Mouse (Mus musculus): ENCODE measurements around the gene Sergef. TPM values are rescaled to one million over a fixed set of nuclear protein-coding genes. Genes with fewer than 3 reads are reported as not detected.

Gene Sergef
- polyA plus RNA-seq, 1 experiment from 2014 or later, result 23.4 TPM

DNA sequence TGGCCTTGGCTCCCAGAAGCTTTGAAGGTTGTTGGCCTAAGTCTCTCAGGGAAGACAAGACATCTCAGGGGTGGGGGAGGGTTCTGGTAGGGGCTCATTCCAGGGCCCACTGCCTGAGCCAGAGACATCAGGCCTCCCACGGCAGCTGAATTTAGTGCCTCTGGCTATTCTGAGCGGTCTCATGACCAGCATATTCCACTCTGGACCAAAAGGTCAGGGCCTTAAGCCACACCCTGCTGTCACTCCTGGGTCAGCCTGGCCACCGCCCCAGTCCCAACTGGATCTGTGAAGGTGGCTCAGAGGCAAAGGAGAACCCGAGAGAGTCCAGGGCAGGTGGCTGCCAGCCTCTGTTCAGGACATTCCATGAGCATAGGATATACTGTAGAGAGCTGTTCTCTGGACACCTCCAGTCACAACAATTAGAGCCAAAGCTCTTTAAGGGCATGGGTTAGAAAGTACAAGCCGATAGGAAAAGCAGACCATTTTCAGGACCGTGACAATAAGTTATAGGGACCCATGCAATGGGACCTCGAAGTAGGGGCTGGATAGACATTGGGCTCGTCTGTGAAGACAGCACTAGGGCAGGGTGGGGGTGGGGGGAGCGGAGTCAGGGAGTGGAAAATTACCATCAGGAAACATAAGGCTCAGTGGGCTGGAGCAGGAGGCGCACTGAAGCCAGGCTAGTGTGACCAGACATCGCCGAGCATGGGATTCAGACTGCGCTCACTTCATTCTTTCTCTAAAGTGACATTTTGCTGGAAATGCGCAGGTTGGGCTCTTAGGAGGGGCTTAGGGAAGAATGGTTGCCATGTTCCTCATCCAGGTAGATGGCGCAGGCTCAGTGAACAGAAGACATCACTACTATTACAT, 235.8 kb downstream of the Sergef start:
- peaks cover 11% of the 10 kb centered on the region; the same call in 1 of the 2 replicates for H3K4me1 ChIP-seq (ENCODE audit: control insufficient read depth, insufficient read depth, low read length)
- no peak overlapping the region for H3K4me3 ChIP-seq (ENCODE audit: low read depth, low read length)
- peaks cover 6% of the 10 kb centered on the region; the same call in 1 of the 2 replicates for H3K27me3 ChIP-seq (replicated peaks; ENCODE audit: control insufficient read depth, insufficient read depth, low read length)
- H3K27ac ChIP-seq (ENCODE audit: low read depth, low read length), result no peak overlapping the region
- DNase-seq (ENCODE audit: low spot score) (no peak), ATAC-seq (no peak)
- no peak overlapping the region for H3K9ac ChIP-seq (ENCODE audit: low read length)
- WGBS, result 89% methylated on average over 15 of the region's 15 CpGs
- H3K4me2 ChIP-seq (ENCODE audit: low read length), result no peak overlapping the region
- 0 out of 2 replicates have a peak, but pooled peaks cover 2% of the 10 kb centered on the region for H3K36me3 ChIP-seq (ENCODE audit: control insufficient read depth, insufficient read depth, low read length)
- H3K9me3 ChIP-seq (replicated peaks; ENCODE audit: control insufficient read depth, low read length), result no peaks in the 10 kb centered on the region

DNA sequence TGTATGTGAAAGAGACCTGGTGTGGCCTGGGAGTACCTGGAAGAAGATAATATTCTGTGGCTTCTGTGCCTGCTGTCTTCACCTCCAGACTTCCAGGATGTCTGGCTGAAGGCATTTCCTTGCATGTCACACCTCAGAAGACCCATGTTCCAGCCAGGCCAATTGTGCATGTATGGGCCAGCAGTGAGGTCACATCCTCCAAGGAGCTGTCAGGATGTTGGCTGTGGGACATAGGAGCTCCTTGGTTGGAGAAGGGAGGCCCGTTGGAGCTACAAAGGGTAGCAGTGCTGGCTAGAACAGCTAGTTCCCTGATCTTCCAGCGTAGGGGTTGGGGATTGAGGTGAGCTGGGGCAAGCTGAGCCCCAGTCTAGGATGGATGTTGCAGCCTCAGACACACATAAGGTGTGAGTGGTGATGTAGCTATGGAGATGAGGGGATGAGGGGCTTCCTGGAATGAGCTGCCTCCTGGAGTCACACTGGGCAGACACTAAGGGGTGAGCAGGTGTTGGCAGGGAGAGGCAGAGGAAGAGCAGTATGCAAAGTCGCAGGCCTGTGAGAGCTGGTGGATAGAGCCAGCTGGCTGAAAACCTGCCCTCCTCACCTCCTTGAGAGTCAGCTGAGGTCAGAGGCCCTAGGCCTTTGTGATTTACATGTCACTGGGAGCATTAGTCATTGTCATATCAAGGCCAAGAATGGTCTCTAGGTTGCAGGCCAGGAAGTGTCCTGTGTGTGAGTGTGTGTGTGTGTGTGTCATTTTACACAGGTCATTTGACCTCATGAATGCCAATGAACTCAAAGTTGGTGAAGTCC, 238.0 kb downstream of the Sergef start:
- DNase-seq (ENCODE audit: low spot score) (no peak), ATAC-seq (no peak)
- peaks cover 16% of the 10 kb centered on the region; the same call in 1 of the 2 replicates for H3K4me1 ChIP-seq (ENCODE audit: control insufficient read depth, insufficient read depth, low read length)
- peak overlapping the region; percentile 16; the same call in 1 of the 2 replicates for H3K4me2 ChIP-seq (ENCODE audit: low read length)
- peaks cover 22% of the 10 kb centered on the region for H3K27me3 ChIP-seq (replicated peaks; ENCODE audit: control insufficient read depth, insufficient read depth, low read length)
- 71% methylated on average over 3 of the region's 3 CpGs for WGBS
- H3K9me3 ChIP-seq (replicated peaks; ENCODE audit: control insufficient read depth, low read length), result no peaks in the 10 kb centered on the region
- H3K36me3 ChIP-seq (ENCODE audit: control insufficient read depth, insufficient read depth, low read length), result 0 out of 2 replicates have a peak, but pooled peaks cover 2% of the 10 kb centered on the region
- H3K27ac ChIP-seq (ENCODE audit: low read depth, low read length), result no peak overlapping the region
- H3K4me3 ChIP-seq (ENCODE audit: low read depth, low read length), result no peak overlapping the region
- no peak overlapping the region for H3K9ac ChIP-seq (ENCODE audit: low read length)

DNA sequence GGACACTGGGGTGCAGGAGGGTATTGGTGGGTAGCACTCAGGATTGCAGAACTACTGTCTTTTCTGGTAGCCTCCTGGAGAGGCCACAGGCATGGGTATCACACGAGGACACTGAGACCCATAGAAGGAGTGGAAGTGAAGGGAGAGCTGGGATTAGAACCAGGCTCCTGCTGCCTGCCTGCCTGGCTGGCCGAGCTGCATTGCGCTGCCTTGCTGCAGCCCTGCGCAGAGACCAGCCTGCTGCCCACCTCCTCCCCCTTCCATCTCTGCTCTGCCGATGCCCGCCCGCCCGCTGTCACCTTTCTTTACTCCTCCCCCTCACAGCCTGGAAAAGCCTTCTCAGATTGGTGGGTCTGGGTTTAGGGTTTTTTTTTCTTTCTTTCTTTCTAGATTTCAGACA, 239.3 kb downstream of the Sergef start:
- no peak for ATAC-seq
- Histone ChIP-seq H3K36me3 (ENCODE audit: control insufficient read depth, insufficient read depth, low read length) (0 out of 2 replicates have a peak, but pooled peaks cover 2% of the 10 kb centered on the region), H3K4me1 (ENCODE audit: control insufficient read depth, insufficient read depth, low read length) (peaks cover 16% of the 10 kb centered on the region; the same call in 1 of the 2 replicates), H3K9me3 (replicated peaks; ENCODE audit: control insufficient read depth, low read length) (no peaks in the 10 kb centered on the region), H3K9ac (ENCODE audit: low read length) (peak overlapping the region; percentile 40), H3K27ac (ENCODE audit: low read depth, low read length) (no peak overlapping the region), H3K4me3 (ENCODE audit: low read depth, low read length) (peak overlapping the region; percentile 24), H3K4me2 (ENCODE audit: low read length) (peak overlapping the region; percentile 76), H3K27me3 (replicated peaks; ENCODE audit: control insufficient read depth, insufficient read depth, low read length) (peaks cover 30% of the 10 kb centered on the region)
- 32% methylated on average over 7 of the region's 8 CpGs for WGBS
- no peak for DNase-seq (ENCODE audit: low spot score)

DNA sequence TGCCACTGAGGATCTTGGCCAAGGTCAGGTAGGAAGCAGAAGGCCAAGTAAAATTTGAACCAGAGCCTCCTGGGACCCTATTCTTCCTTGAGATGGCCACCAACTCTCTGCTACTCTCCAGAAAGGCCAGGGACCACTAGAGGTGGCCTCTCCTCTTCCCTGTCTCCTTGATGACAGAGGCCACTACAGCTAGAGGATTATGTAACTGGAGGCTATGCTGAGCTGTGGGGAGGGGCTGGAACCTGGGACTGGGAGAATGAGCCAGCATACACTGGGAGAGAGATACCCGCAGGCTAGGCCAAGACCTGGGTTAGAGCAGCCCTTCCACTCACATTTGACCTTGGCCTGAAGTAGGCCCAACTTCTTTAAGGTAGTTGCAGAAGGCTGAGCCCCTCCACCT, 239.9 kb downstream of the Sergef start:
- DNase-seq (ENCODE audit: low spot score), result no peak
- Histone ChIP-seq H3K4me2 (ENCODE audit: low read length) (peak overlapping the region; percentile 76), H3K4me1 (ENCODE audit: control insufficient read depth, insufficient read depth, low read length) (peaks cover 16% of the 10 kb centered on the region; the same call in 1 of the 2 replicates), H3K27ac (ENCODE audit: low read depth, low read length) (no peak overlapping the region), H3K36me3 (ENCODE audit: control insufficient read depth, insufficient read depth, low read length) (0 out of 2 replicates have a peak, but pooled peaks cover under 1% of the 10 kb centered on the region), H3K9me3 (replicated peaks; ENCODE audit: control insufficient read depth, low read length) (no peaks in the 10 kb centered on the region), H3K4me3 (ENCODE audit: low read depth, low read length) (peak overlapping the region; percentile 24; the same call in 1 of the 2 replicates), H3K9ac (ENCODE audit: low read length) (no peak overlapping the region; the same call in 1 of the 2 replicates), H3K27me3 (replicated peaks; ENCODE audit: control insufficient read depth, insufficient read depth, low read length) (peaks cover 37% of the 10 kb centered on the region)
- ATAC-seq, result no peak
- 80% methylated on average over 1 of the region's 1 CpGs for WGBS

DNA sequence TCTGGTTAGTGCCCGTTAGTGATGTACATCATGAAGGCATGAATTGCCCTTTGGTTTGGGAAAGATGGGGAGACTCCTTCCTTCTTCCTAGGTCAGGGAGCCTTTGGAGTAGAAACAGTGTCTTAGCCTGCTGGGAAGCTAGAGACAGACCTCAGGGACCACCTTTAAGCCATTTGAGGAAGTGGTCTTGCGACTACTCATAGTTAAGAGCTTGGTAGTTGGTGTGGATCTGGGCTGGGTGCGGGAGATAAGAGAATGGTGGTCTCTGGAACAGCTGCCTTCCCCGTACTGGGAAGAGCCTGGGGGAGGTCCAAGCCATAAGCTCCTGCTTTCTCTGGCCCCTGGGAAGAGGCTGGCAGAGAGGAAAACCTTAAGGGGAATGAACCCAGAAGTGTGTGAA, 241.0 kb downstream of the Sergef start:
- Histone ChIP-seq H3K36me3 (ENCODE audit: control insufficient read depth, insufficient read depth, low read length) (no peaks in the 10 kb centered on the region), H3K9me3 (replicated peaks; ENCODE audit: control insufficient read depth, low read length) (no peaks in the 10 kb centered on the region), H3K4me3 (ENCODE audit: low read depth, low read length) (peak overlapping the region; percentile 78), H3K9ac (ENCODE audit: low read length) (peak overlapping the region; percentile 87), H3K27ac (ENCODE audit: low read depth, low read length) (no peak overlapping the region), H3K27me3 (replicated peaks; ENCODE audit: control insufficient read depth, insufficient read depth, low read length) (peaks cover 42% of the 10 kb centered on the region), H3K4me1 (ENCODE audit: control insufficient read depth, insufficient read depth, low read length) (peaks cover 16% of the 10 kb centered on the region; the same call in 1 of the 2 replicates), H3K4me2 (ENCODE audit: low read length) (peak overlapping the region; percentile 76)
- 60% methylated on average over 4 of the region's 4 CpGs for WGBS
- DNase-seq (ENCODE audit: low spot score) (no peak), ATAC-seq (no peak)

DNA sequence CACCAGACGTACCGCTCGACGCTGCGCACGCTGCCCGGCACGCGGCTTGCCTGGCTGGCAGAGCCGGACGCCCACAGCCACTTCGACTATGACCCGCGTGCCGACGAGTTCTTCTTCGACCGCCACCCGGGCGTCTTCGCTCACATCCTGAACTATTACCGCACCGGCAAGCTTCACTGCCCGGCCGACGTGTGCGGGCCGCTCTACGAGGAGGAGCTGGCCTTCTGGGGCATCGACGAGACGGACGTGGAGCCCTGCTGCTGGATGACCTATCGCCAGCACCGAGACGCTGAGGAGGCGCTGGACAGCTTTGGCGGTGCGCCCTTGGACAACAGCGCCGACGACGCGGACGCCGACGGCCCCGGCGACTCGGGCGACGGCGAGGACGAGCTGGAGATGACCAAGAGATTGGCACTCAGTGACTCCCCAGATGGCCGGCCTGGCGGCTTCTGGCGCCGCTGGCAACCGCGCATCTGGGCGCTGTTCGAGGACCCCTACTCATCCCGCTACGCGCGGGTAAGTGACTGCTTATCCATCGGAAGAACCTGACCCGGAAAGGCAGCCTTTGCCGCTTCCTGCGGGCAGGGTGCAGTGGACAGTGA, 241.8 kb downstream of the Sergef start:
- H3K9me3 ChIP-seq (replicated peaks; ENCODE audit: control insufficient read depth, low read length), result no peaks in the 10 kb centered on the region
- peaks cover 42% of the 10 kb centered on the region for H3K27me3 ChIP-seq (replicated peaks; ENCODE audit: control insufficient read depth, insufficient read depth, low read length)
- peak overlapping the region; percentile 87 for H3K9ac ChIP-seq (ENCODE audit: low read length)
- no peaks in the 10 kb centered on the region for H3K36me3 ChIP-seq (ENCODE audit: control insufficient read depth, insufficient read depth, low read length)
- no peak overlapping the region for H3K27ac ChIP-seq (ENCODE audit: low read depth, low read length)
- WGBS, result 12% methylated on average over 70 of the region's 70 CpGs
- DNase-seq (ENCODE audit: low spot score) (no peak), ATAC-seq (no peak)
- peak overlapping the region; percentile 76 for H3K4me2 ChIP-seq (ENCODE audit: low read length)
- H3K4me1 ChIP-seq (ENCODE audit: control insufficient read depth, insufficient read depth, low read length), result peaks cover 16% of the 10 kb centered on the region; the same call in 1 of the 2 replicates
- H3K4me3 ChIP-seq (ENCODE audit: low read depth, low read length), result peak overlapping the region; percentile 78

DNA sequence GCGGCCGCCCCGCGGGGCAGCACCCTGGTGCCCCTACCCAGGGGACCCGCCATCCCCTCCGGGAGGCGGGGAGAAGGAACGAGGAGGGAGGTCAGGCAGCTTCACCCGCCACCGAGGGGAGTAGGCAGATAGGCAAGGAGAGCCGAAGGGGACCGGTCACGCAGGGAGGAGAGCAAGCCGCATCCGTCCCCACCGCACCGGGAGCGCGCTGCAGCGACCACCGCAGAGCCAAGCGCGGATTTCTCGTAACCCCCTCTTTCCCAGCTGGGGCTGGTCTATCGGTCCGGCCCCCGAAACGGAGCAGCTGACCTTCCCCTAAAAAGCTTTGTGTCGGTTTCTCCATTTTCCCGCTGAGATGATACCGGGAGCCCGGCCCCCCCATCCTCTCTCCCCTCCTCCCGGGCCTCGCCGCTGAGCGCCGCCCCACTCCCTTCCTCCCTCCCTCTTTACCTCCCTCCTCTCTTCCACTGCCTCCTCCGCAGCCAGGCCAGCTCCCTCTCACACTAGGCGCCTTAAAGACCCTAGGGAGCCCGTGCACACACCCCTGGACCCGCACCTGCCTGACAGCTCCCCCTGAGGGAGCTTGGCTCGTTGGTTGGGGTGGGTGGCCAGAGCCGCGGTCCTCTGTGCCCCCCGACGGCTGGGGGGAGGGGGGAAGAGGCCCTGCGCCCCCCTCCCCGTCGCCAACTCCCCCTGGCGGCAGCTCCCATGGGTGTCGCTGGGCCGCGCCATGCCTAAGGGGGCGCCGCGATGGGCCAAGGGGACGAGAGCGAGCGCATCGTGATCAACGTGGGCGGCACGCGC, 242.5 kb downstream of the Sergef start:
- H3K27ac ChIP-seq (ENCODE audit: low read depth, low read length), result peak overlapping the region; percentile 75
- DNase-seq (ENCODE audit: low spot score), result peak; percentile 63
- H3K9me3 ChIP-seq (replicated peaks; ENCODE audit: control insufficient read depth, low read length), result no peaks in the 10 kb centered on the region
- peaks cover 16% of the 10 kb centered on the region; the same call in 1 of the 2 replicates for H3K4me1 ChIP-seq (ENCODE audit: control insufficient read depth, insufficient read depth, low read length)
- peak overlapping the region; percentile 78 for H3K4me3 ChIP-seq (ENCODE audit: low read depth, low read length)
- under 1% methylated on average over 51 of the region's 64 CpGs for WGBS
- H3K27me3 ChIP-seq (replicated peaks; ENCODE audit: control insufficient read depth, insufficient read depth, low read length), result peaks cover 42% of the 10 kb centered on the region
- peak; percentile 68 for ATAC-seq
- peak overlapping the region; percentile 87 for H3K9ac ChIP-seq (ENCODE audit: low read length)
- H3K36me3 ChIP-seq (ENCODE audit: control insufficient read depth, insufficient read depth, low read length), result no peaks in the 10 kb centered on the region
- peak overlapping the region; percentile 76 for H3K4me2 ChIP-seq (ENCODE audit: low read length)
